Mouse (Mus musculus): ENCODE measurements at regions not wholly inside any gene's neighbourhood (a gene's known extent, or its start where the extent isn't known, plus 50 kb on each side); places are given as distances from the start of the nearest gene placed in this dataset.

DNA sequence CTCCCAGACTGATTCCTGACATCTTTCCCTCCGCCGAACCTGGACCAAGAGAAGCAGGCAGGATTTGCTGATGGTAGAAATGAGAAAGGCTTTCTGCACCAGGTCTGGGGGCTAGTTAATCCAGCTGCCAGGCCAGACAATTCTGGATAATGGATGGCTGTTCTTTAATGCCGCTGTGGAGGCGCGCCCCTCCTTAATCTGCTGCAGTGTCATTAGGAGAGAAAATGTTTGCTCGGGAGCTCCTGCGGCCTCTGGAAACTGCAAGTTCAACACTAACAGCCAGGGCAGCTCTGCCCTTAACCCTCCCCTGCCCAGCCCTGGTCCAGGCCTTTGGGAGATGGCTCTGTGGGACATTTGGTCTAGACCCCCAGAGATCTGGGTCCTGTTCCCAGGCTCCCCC, 380.5 kb downstream of the Ptpru start:
- Histone ChIP-seq H3K27me3 (replicated peaks) (no peaks in the 10 kb centered on the region), H3K36me3 (no peaks in the 10 kb centered on the region), H3K4me2 (no peak overlapping the region), H3K4me3 (no peak overlapping the region), H3K4me1 (no peaks in the 10 kb centered on the region), H3K9me3 (replicated peaks) (no peaks in the 10 kb centered on the region), H3K27ac (no peak overlapping the region), H3K9ac (no peak overlapping the region)
- ATAC-seq: no peak
- 49% methylated on average over 7 of the region's 7 CpGs for WGBS (ENCODE audit: insufficient replicate concordance)

GRCm38 (mm10) chr4:131459746-131460145, 378.3 kb downstream of the Ptpru start:
- Histone ChIP-seq H3K9ac (no peak overlapping the region), H3K9me3 (replicated peaks) (no peaks in the 10 kb centered on the region), H3K27me3 (replicated peaks) (no peaks in the 10 kb centered on the region), H3K4me2 (no peak overlapping the region), H3K27ac (no peak overlapping the region), H3K4me1 (no peaks in the 10 kb centered on the region), H3K36me3 (no peaks in the 10 kb centered on the region), H3K4me3 (no peak overlapping the region)
- ATAC-seq: no peak
- WGBS (ENCODE audit: insufficient replicate concordance): 71% methylated on average over 5 of the region's 5 CpGs

GRCm38 (mm10) chr4:131461312-131461711, 376.8 kb downstream of the Ptpru start:
- no peak overlapping the region for H3K27ac ChIP-seq

DNA sequence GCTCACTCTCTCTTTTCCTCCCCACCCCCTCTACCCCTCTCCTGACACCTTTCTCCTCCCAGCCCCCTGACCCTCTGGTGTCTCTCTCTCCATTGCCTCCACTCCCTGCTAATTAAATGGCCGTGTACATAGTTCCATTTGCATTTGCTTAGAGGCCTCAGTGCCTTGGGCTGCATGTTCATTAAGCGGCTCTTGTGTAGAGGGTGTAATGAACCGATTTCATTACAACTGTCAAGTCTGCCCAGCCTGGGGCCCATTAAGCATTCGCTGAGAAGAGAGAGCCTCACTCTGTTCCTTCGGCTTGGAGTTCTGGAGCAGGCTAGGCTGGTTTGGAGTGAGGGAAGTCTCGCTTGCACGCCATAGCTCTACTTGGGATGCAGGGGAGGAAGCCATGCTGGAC, 376.4 kb downstream of the Ptpru start:
- H3K4me3 ChIP-seq: no peak overlapping the region
- no peaks in the 10 kb centered on the region for H3K36me3 ChIP-seq
- H3K9me3 ChIP-seq (replicated peaks): no peaks in the 10 kb centered on the region
- 63% methylated on average over 7 of the region's 7 CpGs for WGBS (ENCODE audit: insufficient replicate concordance)
- no peak overlapping the region for H3K27ac ChIP-seq
- H3K27me3 ChIP-seq (replicated peaks): no peaks in the 10 kb centered on the region
- H3K4me2 ChIP-seq: no peak overlapping the region
- no peaks in the 10 kb centered on the region for H3K4me1 ChIP-seq
- no peak for ATAC-seq
- H3K9ac ChIP-seq: no peak overlapping the region

More at GRCm38 (mm10) chr4:131461312-131461711, 376.8 kb downstream of the Ptpru start:
- no peak overlapping the region for H3K9ac ChIP-seq
- H3K4me3 ChIP-seq: no peak overlapping the region
- H3K36me3 ChIP-seq: no peaks in the 10 kb centered on the region
- WGBS (ENCODE audit: insufficient replicate concordance): 38% methylated on average over 4 of the region's 4 CpGs
- H3K9me3 ChIP-seq (replicated peaks): no peaks in the 10 kb centered on the region
- H3K4me2 ChIP-seq: no peak overlapping the region
- H3K27me3 ChIP-seq (replicated peaks): no peaks in the 10 kb centered on the region
- H3K4me1 ChIP-seq: no peaks in the 10 kb centered on the region
- no peak for ATAC-seq

GRCm38 (mm10) chr4:131475023-131475422, 363.1 kb downstream of the Ptpru start:
- H3K9ac ChIP-seq: no peak overlapping the region
- H3K9me3 ChIP-seq (replicated peaks): no peaks in the 10 kb centered on the region
- no peak overlapping the region for H3K4me3 ChIP-seq
- no peak overlapping the region for H3K4me2 ChIP-seq
- no peak overlapping the region for H3K27ac ChIP-seq
- H3K36me3 ChIP-seq: no peaks in the 10 kb centered on the region
- no peaks in the 10 kb centered on the region for H3K4me1 ChIP-seq
- no peak for ATAC-seq
- WGBS (ENCODE audit: insufficient replicate concordance): 53% methylated on average over 6 of the region's 6 CpGs
- no peaks in the 10 kb centered on the region; the same call in 1 of the 2 replicates for H3K27me3 ChIP-seq (replicated peaks)

DNA sequence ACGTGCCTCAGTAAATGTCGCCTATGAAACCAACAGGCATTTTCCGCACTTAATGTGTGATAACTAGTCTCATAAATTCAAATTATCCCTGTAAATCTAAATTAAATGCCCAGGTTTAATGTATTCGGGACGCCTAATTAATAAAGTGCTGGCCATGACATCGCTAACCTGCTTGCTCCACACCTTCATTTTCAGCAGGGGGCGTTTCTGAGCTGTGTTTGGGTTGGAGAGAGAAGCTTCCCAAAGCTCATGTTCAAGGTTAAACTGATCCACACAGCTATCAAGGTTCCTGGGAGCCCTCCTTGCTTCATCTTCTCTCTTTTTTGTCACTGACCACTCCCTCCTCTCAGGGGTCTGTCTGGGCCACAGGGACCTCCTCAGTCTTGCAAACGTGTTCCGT, 359.2 kb downstream of the Ptpru start:
- Histone ChIP-seq H3K4me2 (no peak overlapping the region), H3K9ac (no peak overlapping the region), H3K4me1 (no peaks in the 10 kb centered on the region), H3K9me3 (replicated peaks) (no peaks in the 10 kb centered on the region), H3K36me3 (no peaks in the 10 kb centered on the region), H3K27me3 (replicated peaks) (no peaks in the 10 kb centered on the region; the same call in 1 of the 2 replicates), H3K27ac (no peak overlapping the region), H3K4me3 (no peak overlapping the region)
- no peak for ATAC-seq
- WGBS (ENCODE audit: insufficient replicate concordance): 56% methylated on average over 9 of the region's 9 CpGs

DNA sequence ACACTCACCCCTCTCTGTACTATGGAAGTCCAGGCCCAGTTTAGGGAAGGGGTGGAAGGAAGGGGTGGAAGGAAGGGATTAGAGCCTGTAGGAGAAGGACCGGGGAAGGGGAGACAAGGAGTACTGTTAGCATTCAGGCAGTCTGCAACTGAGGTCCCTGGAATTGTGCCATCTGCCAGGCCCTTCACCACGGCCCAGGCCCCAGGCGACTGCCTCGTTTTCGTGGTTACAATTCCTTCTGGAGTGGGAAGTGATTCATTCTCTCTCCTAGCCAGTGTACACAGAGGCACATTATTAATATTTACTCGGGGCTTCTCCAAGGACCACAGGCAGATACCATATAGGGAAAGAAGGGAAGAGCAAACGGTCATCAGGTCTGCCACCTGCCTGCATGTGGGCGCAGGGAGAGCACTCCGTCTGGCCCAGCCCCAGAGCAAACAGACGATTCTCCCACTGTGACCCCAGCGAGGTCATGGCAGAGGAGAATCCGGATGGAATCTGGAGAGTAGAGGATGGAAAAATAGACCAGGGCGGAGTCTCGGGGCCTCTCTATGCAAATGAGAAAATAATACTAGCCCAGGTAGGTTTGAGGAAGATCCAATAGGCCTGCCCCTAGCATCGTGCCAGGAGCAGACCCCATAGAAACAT, 354.0 kb downstream of the Ptpru start:
- no peak for ATAC-seq
- no peak overlapping the region for H3K9ac ChIP-seq
- no peaks in the 10 kb centered on the region for H3K36me3 ChIP-seq
- H3K27me3 ChIP-seq (replicated peaks): 0 out of 2 replicates have a peak, but pooled peaks cover 2% of the 10 kb centered on the region
- H3K4me3 ChIP-seq: no peak overlapping the region
- H3K4me2 ChIP-seq: no peak overlapping the region
- H3K9me3 ChIP-seq (replicated peaks): no peaks in the 10 kb centered on the region
- 50% methylated on average over 15 of the region's 15 CpGs for WGBS (ENCODE audit: insufficient replicate concordance)
- H3K27ac ChIP-seq: no peak overlapping the region
- H3K4me1 ChIP-seq: no peaks in the 10 kb centered on the region

DNA sequence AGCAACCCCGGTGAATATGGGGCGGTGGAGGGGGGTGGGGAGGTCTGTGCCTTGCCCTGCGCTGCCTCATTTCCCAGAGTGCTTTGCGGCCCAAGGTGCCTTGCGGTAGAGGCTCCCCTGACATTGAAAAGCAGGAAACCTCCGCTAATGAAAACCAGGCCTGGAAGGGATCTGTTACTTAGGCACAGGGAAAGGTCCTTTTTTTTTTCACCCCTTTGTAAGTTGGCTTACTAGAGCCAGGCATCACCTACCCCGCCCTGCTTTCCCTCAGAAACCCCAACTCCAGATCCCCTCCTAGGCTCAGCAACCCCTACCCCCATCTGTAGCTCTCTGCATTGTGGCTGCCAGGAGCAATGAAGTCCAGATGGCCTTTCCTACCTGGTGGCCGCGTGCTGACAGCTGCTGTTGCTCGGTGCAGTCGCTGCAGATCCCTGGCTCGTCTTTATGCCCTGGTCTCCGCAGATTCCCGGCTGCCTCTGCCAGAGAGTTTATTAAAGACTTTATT, 353.4 kb downstream of the Ptpru start:
- Histone ChIP-seq H3K4me1 (no peaks in the 10 kb centered on the region), H3K4me2 (no peak overlapping the region), H3K27me3 (replicated peaks) (0 out of 2 replicates have a peak, but pooled peaks cover 2% of the 10 kb centered on the region), H3K4me3 (no peak overlapping the region), H3K9ac (no peak overlapping the region), H3K36me3 (no peaks in the 10 kb centered on the region), H3K9me3 (replicated peaks) (no peaks in the 10 kb centered on the region), H3K27ac (no peak overlapping the region)
- 45% methylated on average over 14 of the region's 14 CpGs for WGBS (ENCODE audit: insufficient replicate concordance)
- ATAC-seq: no peak

DNA sequence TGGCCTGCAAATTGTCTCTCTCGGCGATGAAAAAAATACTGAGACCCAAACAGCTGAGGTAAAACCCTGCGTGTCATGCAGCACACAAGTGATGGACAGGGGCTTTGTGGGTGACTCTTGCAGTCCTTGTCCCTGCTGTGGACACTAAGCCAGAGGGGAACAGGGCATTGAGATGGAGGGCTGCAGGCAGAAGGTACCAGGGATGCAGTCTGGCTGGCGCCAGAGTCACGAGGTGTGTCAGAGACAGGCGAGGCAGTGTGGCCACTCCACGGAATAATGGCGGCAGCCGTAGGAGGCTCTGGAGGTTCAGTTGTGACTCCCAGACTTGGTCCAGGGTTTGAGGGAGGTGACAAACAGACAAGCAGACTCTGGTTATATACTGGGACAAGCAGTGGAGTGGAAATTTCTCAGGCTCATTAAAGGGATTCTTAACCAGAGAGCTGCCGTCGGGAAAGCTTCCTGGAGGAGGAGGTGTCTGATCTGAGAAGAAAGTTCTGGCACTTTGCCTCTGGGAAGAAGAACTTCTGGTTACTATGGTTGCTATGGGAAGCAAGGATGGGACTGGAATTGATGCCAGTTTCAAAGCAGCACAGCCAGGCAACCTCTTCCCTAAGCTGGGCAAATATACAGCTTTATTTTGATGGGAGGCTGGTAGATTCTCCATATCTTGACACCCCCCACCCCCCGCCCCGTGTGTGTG, 352.8 kb downstream of the Ptpru start:
- Histone ChIP-seq H3K9ac (no peak overlapping the region), H3K27me3 (replicated peaks) (0 out of 2 replicates have a peak, but pooled peaks cover 2% of the 10 kb centered on the region), H3K4me1 (no peaks in the 10 kb centered on the region), H3K27ac (no peak overlapping the region), H3K4me3 (no peak overlapping the region), H3K36me3 (no peaks in the 10 kb centered on the region), H3K9me3 (replicated peaks) (no peaks in the 10 kb centered on the region), H3K4me2 (no peak overlapping the region)
- WGBS (ENCODE audit: insufficient replicate concordance): 69% methylated on average over 13 of the region's 13 CpGs
- ATAC-seq: no peak

DNA sequence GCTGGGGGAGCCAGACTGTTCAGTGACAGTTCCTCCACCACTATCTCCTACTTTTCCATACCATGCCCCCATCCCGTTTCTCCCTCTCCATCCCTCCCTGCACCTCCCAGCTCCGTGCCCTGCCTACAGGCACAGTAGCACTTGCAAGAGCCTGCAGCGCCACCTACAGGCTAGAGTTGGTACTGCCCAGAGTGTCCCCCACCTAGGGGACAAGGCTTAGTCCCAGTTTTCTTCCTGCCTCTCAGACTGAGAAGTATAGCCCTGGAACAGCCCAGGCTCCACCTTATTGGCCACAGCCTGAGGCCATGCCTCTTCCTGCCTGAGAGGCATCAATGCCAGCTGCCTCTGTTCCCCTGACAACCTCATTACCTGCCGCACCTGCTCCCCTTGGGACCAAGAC, 351.3 kb downstream of the Ptpru start:
- H3K27ac ChIP-seq: no peak overlapping the region
- 0 out of 2 replicates have a peak, but pooled peaks cover 2% of the 10 kb centered on the region for H3K27me3 ChIP-seq (replicated peaks)
- H3K9me3 ChIP-seq (replicated peaks): no peaks in the 10 kb centered on the region
- 13% methylated on average over 4 of the region's 4 CpGs for WGBS (ENCODE audit: insufficient replicate concordance)
- H3K4me1 ChIP-seq: no peaks in the 10 kb centered on the region
- H3K9ac ChIP-seq: no peak overlapping the region
- no peak overlapping the region for H3K4me3 ChIP-seq
- ATAC-seq: no peak
- no peaks in the 10 kb centered on the region for H3K36me3 ChIP-seq
- H3K4me2 ChIP-seq: no peak overlapping the region

- 33% methylated on average over 6 of the region's 6 CpGs for WGBS (ENCODE audit: insufficient replicate concordance)
- no peak for ATAC-seq
- H3K4me1 ChIP-seq: no peaks in the 10 kb centered on the region
- H3K4me3 ChIP-seq: no peak overlapping the region
- H3K27ac ChIP-seq: no peak overlapping the region
- no peak overlapping the region for H3K9ac ChIP-seq
- 0 out of 2 replicates have a peak, but pooled peaks cover 2% of the 10 kb centered on the region for H3K27me3 ChIP-seq (replicated peaks)
- no peak overlapping the region for H3K4me2 ChIP-seq
- no peaks in the 10 kb centered on the region for H3K9me3 ChIP-seq (replicated peaks)
- no peaks in the 10 kb centered on the region for H3K36me3 ChIP-seq
Observed at GRCm38 (mm10) chr4:131488246-131488645, 349.8 kb downstream of the Ptpru start.

GRCm38 (mm10) chr4:131489056-131489455, 349.0 kb downstream of the Ptpru start:
- Histone ChIP-seq H3K27ac (no peak overlapping the region), H3K4me2 (no peak overlapping the region), H3K9ac (no peak overlapping the region), H3K27me3 (replicated peaks) (0 out of 2 replicates have a peak, but pooled peaks cover 2% of the 10 kb centered on the region), H3K4me1 (no peaks in the 10 kb centered on the region), H3K36me3 (no peaks in the 10 kb centered on the region), H3K9me3 (replicated peaks) (no peaks in the 10 kb centered on the region), H3K4me3 (no peak overlapping the region)
- 10% methylated on average over 3 of the region's 3 CpGs for WGBS (ENCODE audit: insufficient replicate concordance)
- ATAC-seq: no peak
